Mouse (Mus musculus): ENCODE measurements around the gene Hmgb1.
A peak's percentile ranks its signal among the peaks of the same experiment; 100 is the strongest.

DNA sequence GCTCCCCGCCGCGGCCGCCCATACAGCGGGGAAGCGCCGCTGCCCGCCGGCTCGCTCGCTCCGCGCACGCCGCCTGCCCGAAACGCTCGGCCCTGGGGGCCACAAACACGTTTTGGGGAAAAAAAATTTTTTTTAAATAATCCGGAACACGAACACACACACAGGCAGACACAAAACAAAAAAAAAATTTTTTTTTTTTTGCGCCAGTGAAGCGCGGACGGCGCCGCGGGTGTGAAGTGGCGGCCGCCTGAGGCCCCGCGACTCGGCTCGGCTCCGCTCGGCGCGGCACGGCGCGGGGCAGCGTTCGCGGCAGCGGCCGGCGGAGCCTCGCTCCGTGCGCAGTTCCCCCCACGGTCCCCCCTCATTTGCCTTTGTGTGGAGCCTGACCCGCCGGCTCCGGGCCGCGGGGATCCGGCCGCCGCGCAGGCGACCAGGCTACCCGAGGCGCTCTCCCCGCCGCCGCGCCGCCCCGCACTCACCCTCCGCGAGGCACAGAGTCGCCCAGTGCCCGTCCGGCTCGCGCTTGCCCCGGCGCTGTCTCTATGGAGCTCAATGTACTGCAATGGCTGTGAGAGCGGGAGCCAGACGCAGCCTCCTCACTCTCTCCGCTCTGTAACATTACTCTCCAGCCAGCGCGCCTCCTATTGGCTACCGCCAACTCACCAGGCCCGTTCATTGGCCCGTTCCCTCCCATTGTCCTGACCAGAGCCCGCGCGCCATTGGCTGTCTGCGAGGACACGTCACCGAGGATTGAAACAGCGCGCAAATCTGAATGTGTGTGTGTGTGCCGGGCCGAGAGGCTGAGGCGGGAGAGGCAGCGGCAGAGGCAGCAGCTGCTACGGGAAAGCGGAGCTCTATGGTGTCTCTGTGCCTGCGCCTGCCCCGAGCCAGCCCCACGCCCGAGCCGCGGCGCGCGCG is 131.6 kb downstream of the Hmgb1 start:
- TF ChIP-seq POLR2A (IDR thresholded peaks at IDR 0.05; ENCODE audit: borderline replicate concordance, insufficient read depth, low read length) (peak; percentile 70), CTCF (IDR thresholded peaks at IDR 0.05; ENCODE audit: borderline replicate concordance, insufficient read depth, low read depth, low read length) (no peak)
